ENCODE assay signal across 24 mouse cellular contexts in the genomic region with DNA sequence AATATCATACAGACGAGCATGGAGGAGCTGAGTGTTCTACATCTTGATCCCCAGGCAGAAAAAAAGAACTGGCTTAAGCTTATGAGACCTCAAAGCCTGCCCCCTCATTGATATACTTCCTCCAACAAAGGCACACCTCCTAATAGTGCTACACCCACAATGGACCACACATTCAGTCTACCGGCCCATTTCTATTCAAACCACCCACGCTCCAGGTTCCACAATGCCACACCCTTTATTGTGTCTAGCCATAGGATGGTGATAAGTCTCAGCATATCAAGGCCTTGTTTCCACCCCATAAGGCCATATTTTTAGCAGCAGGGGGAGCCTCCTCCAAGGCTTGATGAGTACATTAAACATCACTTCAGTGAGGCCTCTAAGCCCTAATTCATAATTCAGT. TPM values are rescaled to one million over a fixed set of nuclear protein-coding genes. Genes with fewer than 3 reads are reported as not detected.
A peak's percentile ranks its signal among the peaks of the same experiment; 100 is the strongest.
DNase-seq lines count a peak whose midpoint lies in the region; ATAC-seq and TF ChIP-seq lines count a peak whose summit lies in the region.
"Had no signal": no experiment of that assay in that cellular context is flagged by ENCODE, and none has a peak within 500 bp of the region (broad histone marks: within the 10 kb centered on the region; RNA-seq: fewer than 3 reads in every experiment).

No protein-coding gene starts in this region.

- ATAC-seq in liver, embryonic 15.5 days (ENCODE audit: insufficient read depth): peak; percentile 18; the same call in 1 of the 2 replicates
- ATAC-seq in stomach, embryonic 14.5 days (ENCODE audit: insufficient number of reproducible peaks, insufficient read depth, low FRiP score, low read depth): 0 out of 2 replicates have a peak, but pooled peaks have one; percentile 46
- no peak for ATAC-seq in erythroid progenitor cell, adult 5-6 weeks (replicated peaks; ENCODE audit: low FRiP score, poor library complexity, severe bottlenecking)
- ATAC-seq: CD4-positive, CD25-positive, alpha-beta regulatory T cell, adult 4 months; forebrain, embryonic 16.5 days; intestine, embryonic 16.5 days had no signal

- H3K4me2 ChIP-seq in liver, embryonic 15.5 days: no peak overlapping the region
- no peak overlapping the region for H3K4me2 ChIP-seq in stomach, embryonic 14.5 days (replicated peaks; ENCODE audit: low read depth, low read length)
- H3K4me2 ChIP-seq: embryonic facial prominence, embryonic 15.5 days; heart, embryonic 12.5 days; hindbrain, embryonic 15.5 days had no signal

- WGBS in liver, embryonic 15.5 days (ENCODE audit: insufficient replicate concordance): 50% methylated on average over 3 of the region's 3 CpGs
- 70% methylated on average over 3 of the region's 3 CpGs for WGBS in stomach, embryonic 14.5 days

- peaks cover 12% of the 10 kb centered on the region for H3K4me1 ChIP-seq in liver, embryonic 15.5 days (replicated peaks)
- peaks cover 7 to 20% of the 10 kb centered on the region in 2 experiments for H3K4me1 ChIP-seq in MEL (ENCODE audit: control insufficient read depth in 1 of 2, insufficient read depth in 2 of 2, low read length in 2 of 2)
- H3K4me1 ChIP-seq in stomach, embryonic 14.5 days (ENCODE audit: control insufficient read depth, insufficient read depth, low read length): 0 out of 2 replicates have a peak, but pooled peaks cover 7% of the 10 kb centered on the region

- no peak; the same call in 1 of the 2 replicates for TF ChIP-seq RAD21 in MEL (IDR thresholded peaks at IDR 0.05; ENCODE audit: low read depth, low read length)

- DNase-seq in liver (no peak), MEL (ENCODE audit: low read depth, low spot score) (peak; percentile 84)
- no peak for DNase-seq in cerebellum, postnatal 4 days (ENCODE audit: low spot score in 2 of 2)
- no peak for DNase-seq in cerebellum, adult 9-10 months
- DNase-seq: adrenal gland, adult 2 months; adrenal gland, postnatal 25 days; B cell, adult 2 months; cerebellum, adult 18-20 months; cerebellum, postnatal 10 days; embryo, embryonic 11 days; gastrocnemius, postnatal 14 days; heart, adult 2 months had no signal

- peaks cover 11% of the 10 kb centered on the region for H3K36me3 ChIP-seq in liver, embryonic 15.5 days (replicated peaks)
- H3K36me3 ChIP-seq in MEL (ENCODE audit: control insufficient read depth in 1 of 2, insufficient read depth in 2 of 2, low read length in 2 of 2): peaks cover 12 to 36% of the 10 kb centered on the region in 2 experiments; a peak in 3 of 4 replicates
- peaks cover 7% of the 10 kb centered on the region; the same call in 1 of the 2 replicates for H3K36me3 ChIP-seq in stomach, embryonic 14.5 days (ENCODE audit: control insufficient read depth, insufficient read depth, low read length)

- H3K9ac ChIP-seq in liver, embryonic 15.5 days: no peak overlapping the region
- H3K9ac ChIP-seq in MEL (ENCODE audit: control insufficient read depth, low read depth, low read length, poor library complexity, severe bottlenecking): no peak overlapping the region
- no peak overlapping the region for H3K9ac ChIP-seq in stomach, embryonic 14.5 days (replicated peaks; ENCODE audit: low read depth, low read length)
- H3K9ac ChIP-seq: embryonic facial prominence, embryonic 15.5 days; heart, embryonic 12.5 days; hindbrain, embryonic 15.5 days had no signal

- no peaks in the 10 kb centered on the region for H3K27me3 ChIP-seq in liver, embryonic 15.5 days
- no peaks in the 10 kb centered on the region for H3K27me3 ChIP-seq in MEL (ENCODE audit: control insufficient read depth in 1 of 2, insufficient read depth in 2 of 2, low read length in 2 of 2)
- H3K27me3 ChIP-seq in stomach, embryonic 14.5 days (ENCODE audit: control insufficient read depth, insufficient read depth, low read length): no peaks in the 10 kb centered on the region
- H3K27me3 ChIP-seq: embryonic facial prominence, embryonic 15.5 days; heart, embryonic 12.5 days; hindbrain, embryonic 15.5 days had no signal

- no peak overlapping the region for H3K4me3 ChIP-seq in liver, embryonic 15.5 days (replicated peaks)
- no peak overlapping the region for H3K4me3 ChIP-seq in MEL (ENCODE audit: control insufficient read depth in 1 of 2, insufficient read depth in 1 of 2, low read depth in 2 of 2, low read length in 2 of 2)
- H3K4me3 ChIP-seq in stomach, embryonic 14.5 days (ENCODE audit: low read depth, low read length): no peak overlapping the region
- H3K4me3 ChIP-seq: embryonic facial prominence, embryonic 15.5 days; erythroblast, embryonic 14.5 days; heart, adult 2 months; heart, embryonic 12.5 days; hindbrain, embryonic 10.5 days; hindbrain, embryonic 15.5 days had no signal

- no peaks in the 10 kb centered on the region; the same call in 1 of the 2 replicates for H3K79me2 ChIP-seq in MEL (ENCODE audit: control insufficient read depth, insufficient read depth, low read length, poor library complexity)

- peak in 1 of 2 experiments; percentile 32; a peak in 1 of 4 replicates for TF ChIP-seq POLR2A in MEL (IDR thresholded peaks at IDR 0.05; ENCODE audit: control insufficient read depth in 1 of 2, insufficient read depth in 1 of 2, low read depth in 1 of 2, low read length in 2 of 2, poor library complexity in 1 of 2)

- peak in 1 of 3 experiments; percentile 25; a peak in 1 of 6 replicates for TF ChIP-seq CTCF in MEL (IDR thresholded peaks at IDR 0.05 in 2 of 3, conservative IDR thresholded peaks at IDR 0.05 in 1 of 3; ENCODE audit: control insufficient read depth in 1 of 3, insufficient read depth in 1 of 3, low read depth in 2 of 3, low read length in 3 of 3, poor library complexity in 1 of 3, severe bottlenecking in 1 of 3)

- H3K9me3 ChIP-seq in liver, embryonic 15.5 days (replicated peaks): no peaks in the 10 kb centered on the region
- H3K9me3 ChIP-seq in MEL (replicated peaks; ENCODE audit: insufficient read depth, low read length): no peaks in the 10 kb centered on the region
- no peaks in the 10 kb centered on the region for H3K9me3 ChIP-seq in stomach, embryonic 14.5 days (ENCODE audit: control insufficient read depth, low read depth, low read length)
- H3K9me3 ChIP-seq: embryonic facial prominence, embryonic 15.5 days; G1E; heart, embryonic 12.5 days; hindbrain, embryonic 10.5 days; hindbrain, embryonic 15.5 days had no signal

- no peak overlapping the region for H3K27ac ChIP-seq in liver, embryonic 15.5 days (replicated peaks)
- no peak overlapping the region for H3K27ac ChIP-seq in MEL (ENCODE audit: control insufficient read depth, low read depth, low read length)
- H3K27ac ChIP-seq in stomach, embryonic 14.5 days (ENCODE audit: low read length): no peak overlapping the region
- H3K27ac ChIP-seq: embryonic facial prominence, embryonic 15.5 days; heart, adult 2 months; hindbrain, embryonic 10.5 days; hindbrain, embryonic 15.5 days had no signal

- peak in 1 of 2 experiments; percentile 49; a peak in 1 of 4 replicates for TF ChIP-seq EP300 in MEL (IDR thresholded peaks at IDR 0.05; ENCODE audit: low read depth in 1 of 2, low read length in 2 of 2)

TF ChIP-seq in MEL, 35 proteins besides CTCF, POLR2A, EP300 and RAD21:
- TF ChIP-seq POLR2AphosphoS2 (IDR thresholded peaks at IDR 0.05; ENCODE audit: low read length) (peak; percentile 58; the same call in 1 of the 2 replicates), MAFK (IDR thresholded peaks at IDR 0.05; ENCODE audit: borderline replicate concordance, low read depth, low read length) (peak; percentile 14; the same call in 1 of the 2 replicates), JUND (IDR thresholded peaks at IDR 0.05; ENCODE audit: low read depth, low read length) (no peak), POLR2AphosphoS5 (IDR thresholded peaks at IDR 0.05; ENCODE audit: borderline replicate concordance, low read depth, low read length) (no peak), TBP (IDR thresholded peaks at IDR 0.05; ENCODE audit: low read depth, low read length) (0 out of 2 replicates have a peak, but pooled peaks have one; percentile 36), GABPA (IDR thresholded peaks at IDR 0.05; ENCODE audit: low read depth, low read length) (no peak), NELFE (IDR thresholded peaks at IDR 0.05; ENCODE audit: low read depth, low read length) (no peak), SMC3 (IDR thresholded peaks at IDR 0.05; ENCODE audit: low read depth, low read length) (peak; percentile 26)

RNA-seq across cellular contexts. Expression of a gene that starts 5.5 kb away (rescaled TPM):
- 5.0 and 5.3 TPM in 2 replicates for polyA plus RNA-seq in liver, embryonic 15.5 days (2015; fragmentation: Nextera tagmentation; extraction: Ambion mirVana)
- 23.4 and 26.5 TPM in 2 replicates for total RNA-seq in MEL (2012; rRNA removed)
- 10 to 100 TPM in 1 of 2 experiments, not detected in 1; 20.7 TPM for polyA plus RNA-seq in MEL (2012; ENCODE audit: insufficient read depth in 1 of 2, insufficient read length in 2 of 2, low read depth in 1 of 2, low replicate concordance in 2 of 2, missing spikeins in 1 of 2)
- 18.7 and 27.6 TPM in 2 replicates for polyA plus RNA-seq in stomach, embryonic 14.5 days (2014; fragmentation: Nextera tagmentation; extraction: Ambion mirVana)
- total RNA-seq in erythroid progenitor cell, adult 5-6 weeks (2015; ENCODE audit: low replicate concordance): 2.5 and 24.9 TPM in 2 replicates
- total RNA-seq in erythroid progenitor cell, adult 5-6 weeks (2017; ENCODE audit: low replicate concordance): 6.3 and 12.6 TPM in 2 replicates

RNA-seq across cellular contexts. Expression of a gene that starts 40.3 kb away (rescaled TPM):
- 157 and 158 TPM in 2 replicates for polyA plus RNA-seq in liver, embryonic 15.5 days (2015; fragmentation: Nextera tagmentation; extraction: Ambion mirVana)
- 434 TPM in 2 replicates for total RNA-seq in MEL (2012; rRNA removed)
- polyA plus RNA-seq in MEL (2012; ENCODE audit: insufficient read depth in 1 of 2, insufficient read length in 2 of 2, low read depth in 1 of 2, low replicate concordance in 2 of 2, missing spikeins in 1 of 2): 100 to 1,000 TPM; 222 to 266 TPM
- 244 and 254 TPM in 2 replicates for polyA plus RNA-seq in stomach, embryonic 14.5 days (2014; fragmentation: Nextera tagmentation; extraction: Ambion mirVana)
- 105 and 119 TPM in 2 replicates for total RNA-seq in erythroid progenitor cell, adult 5-6 weeks (2015; ENCODE audit: low replicate concordance)
- 75.2 and 130 TPM in 2 replicates for total RNA-seq in erythroid progenitor cell, adult 5-6 weeks (2017; ENCODE audit: low replicate concordance)

RNA-seq across cellular contexts. Expression of a gene that starts 40.6 kb away (rescaled TPM):
- polyA plus RNA-seq in liver, embryonic 15.5 days (2015; fragmentation: Nextera tagmentation; extraction: Ambion mirVana): 21.9 and 23.1 TPM in 2 replicates
- total RNA-seq in MEL (2012; rRNA removed): 153 and 180 TPM in 2 replicates
- 100 to 1,000 TPM; 103 to 110 TPM for polyA plus RNA-seq in MEL (2012; ENCODE audit: insufficient read depth in 1 of 2, insufficient read length in 2 of 2, low read depth in 1 of 2, low replicate concordance in 2 of 2, missing spikeins in 1 of 2)
- 29.1 and 31.6 TPM in 2 replicates for polyA plus RNA-seq in stomach, embryonic 14.5 days (2014; fragmentation: Nextera tagmentation; extraction: Ambion mirVana)
- 6.8 and 12.2 TPM in 2 replicates for total RNA-seq in erythroid progenitor cell, adult 5-6 weeks (2015; ENCODE audit: low replicate concordance)
- total RNA-seq in erythroid progenitor cell, adult 5-6 weeks (2017; ENCODE audit: low replicate concordance): 15.1 and 17.4 TPM in 2 replicates
